Mouse (Mus musculus) limb, embryonic 13.5 days (tissue): Measurements from ENCODE around the gene Phykpl. TPM values are rescaled to one million over a fixed set of nuclear protein-coding genes. Genes with fewer than 3 reads are reported as not detected.
"Not testable (repeated sequence)": the region's sequence is repeated elsewhere in the genome, so short reads cannot be mapped to it uniquely, and the experiment has no call there.

ENCODE experiments used
- ATAC-seq: fragments of 200-750 bp; cut with Nextera tagmentation; 2 replicates; pipeline ENCODE4 v1.8.0; 2017; ENCODE audit warnings: low read depth, moderate number of reproducible peaks, moderate TSS enrichment; ENCODE audit not compliant: low FRiP score
- H3K27ac ChIP-seq: fragments of 300-500 bp; sonication (generic); 2 replicates; pipeline ENCODE4 v1.5.1; 2015; ENCODE audit warnings: inconsistent platforms, mild to moderate bottlenecking, moderate library complexity
- H3K27me3 ChIP-seq: fragments of 300-500 bp; sonication (generic); 2 replicates; pipeline ENCODE4 v1.6.1; 2015; ENCODE audit warnings: mild to moderate bottlenecking, inconsistent platforms
- H3K36me3 ChIP-seq: fragments of 300-500 bp; sonication (generic); 2 replicates; pipeline ENCODE4 v1.6.1; 2015; ENCODE audit warnings: inconsistent platforms, mild to moderate bottlenecking, moderate library complexity
- H3K4me1 ChIP-seq: fragments of 300-500 bp; sonication (generic); 2 replicates; pipeline ENCODE4 v1.6.1; 2015; ENCODE audit warnings: inconsistent platforms
- H3K4me2 ChIP-seq: fragments of 300-500 bp; sonication (generic); replicated peaks from 2 replicates; pipeline ENCODE4 v1.6.1; 2015; ENCODE audit warnings: inconsistent platforms, mild to moderate bottlenecking, moderate library complexity
- H3K4me3 ChIP-seq: fragments of 300-500 bp; sonication (generic); 2 replicates; pipeline ENCODE4 v1.5.1; 2015; ENCODE audit warnings: moderate library complexity, mild to moderate bottlenecking, inconsistent platforms
- H3K9ac ChIP-seq: fragments of 300-500 bp; sonication (generic); 2 replicates; pipeline ENCODE4 v1.6.1; 2015; ENCODE audit warnings: mild to moderate bottlenecking, inconsistent platforms
- H3K9me3 ChIP-seq: fragments of 300-500 bp; sonication (generic); 2 replicates; pipeline ENCODE4 v1.6.1; 2016; ENCODE audit warnings: inconsistent platforms
- WGBS: fragments of 180-500 bp; shearing (Covaris S2); methylation state at CpG from one replicate; pipeline ENCODE4 v1.1.7; 2015; 5-methylcytosine and 5-hydroxymethylcytosine counted together
- polyA plus RNA-seq: library from polyadenylated mRNA; unstranded; fragments of >200 nt; fragmentation: Nextera tagmentation; extraction: Ambion mirVana; gene quantifications from 2 replicates; pipeline ENCODE4 v1.2.1, GENCODE M21; 2015

Phykpl gene
- polyA plus RNA-seq, 1 experiment from 2014 or later, result 17.1 TPM

GRCm38 (mm10) chr11:51620084-51620483 is 35.5 kb downstream of the Phykpl start:
- H3K4me2 ChIP-seq, result peak overlapping the region; percentile 88
- peak overlapping the region; percentile 83 for H3K9ac ChIP-seq
- WGBS, result 2% methylated on average over 11 of the region's 11 CpGs
- peaks cover 37% of the 10 kb centered on the region for H3K36me3 ChIP-seq
- peaks cover 27% of the 10 kb centered on the region for H3K4me1 ChIP-seq
- no peak for ATAC-seq
- H3K4me3 ChIP-seq, result peak overlapping the region; percentile 85
- no peaks in the 10 kb centered on the region for H3K27me3 ChIP-seq
- no peak overlapping the region for H3K27ac ChIP-seq
- no peaks in the 10 kb centered on the region for H3K9me3 ChIP-seq

DNA sequence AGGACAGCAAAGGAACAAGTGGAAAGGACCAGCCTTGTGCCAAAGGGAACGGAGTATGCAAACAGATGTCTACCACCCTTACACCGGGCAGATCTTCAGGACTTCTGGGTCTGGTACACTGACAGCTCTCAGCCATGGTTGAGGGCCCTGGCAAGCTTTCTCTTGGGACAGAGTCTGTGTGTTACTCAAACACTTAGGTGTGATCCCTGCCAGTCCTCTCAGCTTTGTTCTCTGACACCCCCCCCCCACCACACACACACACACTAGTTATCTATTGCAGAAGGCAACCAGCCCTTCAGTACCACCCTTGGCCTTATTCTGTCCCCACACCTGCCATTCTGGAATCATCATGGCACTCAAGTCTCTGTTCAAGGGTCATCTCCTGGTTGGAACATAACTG is 37.2 kb downstream of the Phykpl start:
- no peak overlapping the region for H3K27ac ChIP-seq
- H3K4me3 ChIP-seq, result no peak overlapping the region
- no peak for ATAC-seq
- no peaks in the 10 kb centered on the region for H3K9me3 ChIP-seq
- no peak overlapping the region for H3K9ac ChIP-seq
- no peak overlapping the region; the same call in 1 of the 2 replicates for H3K4me2 ChIP-seq
- peaks cover 52% of the 10 kb centered on the region for H3K36me3 ChIP-seq
- peaks cover 18% of the 10 kb centered on the region for H3K4me1 ChIP-seq
- no peaks in the 10 kb centered on the region for H3K27me3 ChIP-seq
- WGBS, result 100% methylated on average over 2 of the region's 2 CpGs

- Histone ChIP-seq H3K4me2 (no peak overlapping the region), H3K27me3 (no peaks in the 10 kb centered on the region), H3K9ac (no peak overlapping the region), H3K4me1 (peaks cover 18% of the 10 kb centered on the region), H3K9me3 (no peaks in the 10 kb centered on the region), H3K27ac (no peak overlapping the region), H3K36me3 (peaks cover 65% of the 10 kb centered on the region), H3K4me3 (no peak overlapping the region)
- no peak for ATAC-seq
- WGBS, result 81% methylated on average over 7 of the region's 7 CpGs
These were observed 38.5 kb downstream of the Phykpl start for GRCm38 (mm10) chr11:51622971-51623491.

DNA sequence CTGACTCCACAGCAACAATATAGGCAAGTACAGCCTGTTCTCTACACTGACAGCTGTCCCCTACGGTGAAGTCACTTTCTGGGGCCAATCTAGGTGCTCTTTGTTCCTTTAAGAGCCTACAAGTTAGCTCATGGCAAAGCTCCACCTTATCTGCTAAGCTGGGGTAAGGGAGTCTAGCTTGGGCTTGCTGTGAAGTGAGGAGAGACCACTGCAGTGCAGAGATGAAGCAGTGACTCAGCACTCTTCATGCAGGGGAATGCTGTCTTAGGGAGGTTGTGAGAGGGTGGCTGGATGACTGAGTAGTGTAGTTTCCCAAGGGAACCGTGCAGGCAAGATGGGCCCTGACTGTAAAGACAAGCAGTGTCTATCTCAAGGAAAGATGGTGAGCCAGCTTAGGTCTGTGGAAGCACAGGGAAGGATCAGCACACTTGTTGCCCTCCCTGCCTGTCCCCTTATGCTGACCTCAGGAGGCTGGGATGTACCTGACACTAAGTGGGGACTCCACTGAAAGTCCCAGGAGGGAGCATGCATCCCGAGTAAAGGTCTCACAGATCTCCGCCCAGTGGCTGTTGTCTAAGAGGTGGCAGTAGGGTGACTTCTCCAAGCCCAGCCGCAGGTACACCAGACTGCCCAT is 40.7 kb downstream of the Phykpl start:
- Histone ChIP-seq H3K4me1 (peaks cover 14% of the 10 kb centered on the region), H3K27ac (no peak overlapping the region), H3K36me3 (peaks cover 81% of the 10 kb centered on the region), H3K4me3 (no peak overlapping the region), H3K27me3 (no peaks in the 10 kb centered on the region), H3K9ac (no peak overlapping the region), H3K4me2 (no peak overlapping the region), H3K9me3 (no peaks in the 10 kb centered on the region)
- ATAC-seq, result no peak
- WGBS, result 81% methylated on average over 5 of the region's 5 CpGs

DNA sequence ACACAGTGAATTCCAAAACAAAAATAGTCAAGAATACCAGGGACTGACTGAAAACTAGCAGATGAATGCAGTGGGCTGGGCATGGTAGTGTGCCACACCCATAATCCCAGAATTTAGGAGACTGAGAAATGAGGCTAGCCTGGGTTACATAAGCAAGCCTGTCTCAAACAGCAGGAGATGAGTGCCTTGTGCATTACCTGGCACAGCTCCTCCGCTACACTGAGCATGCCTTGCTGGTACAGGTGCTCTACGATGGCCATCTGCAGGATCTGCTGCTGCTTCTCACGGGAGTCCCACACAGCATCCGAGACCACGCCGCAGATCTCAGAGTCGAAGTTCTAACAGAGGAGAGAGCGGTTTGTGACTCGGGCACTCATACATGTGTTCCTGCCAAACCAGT is 42.9 kb downstream of the Phykpl start:
- Histone ChIP-seq H3K4me3 (no peak overlapping the region), H3K4me2 (no peak overlapping the region), H3K9ac (no peak overlapping the region), H3K27ac (no peak overlapping the region), H3K9me3 (no peaks in the 10 kb centered on the region), H3K4me1 (peaks cover 7% of the 10 kb centered on the region; the same call in 1 of the 2 replicates), H3K27me3 (no peaks in the 10 kb centered on the region), H3K36me3 (peaks cover 70% of the 10 kb centered on the region)
- 88% methylated on average over 9 of the region's 9 CpGs for WGBS
- no peak for ATAC-seq

- WGBS, result 88% methylated on average over 8 of the region's 8 CpGs
- Histone ChIP-seq H3K27ac (no peak overlapping the region), H3K36me3 (peaks cover 66% of the 10 kb centered on the region)
These were observed 43.4 kb downstream of the Phykpl start for GRCm38 (mm10) chr11:51627907-51628306.

DNA sequence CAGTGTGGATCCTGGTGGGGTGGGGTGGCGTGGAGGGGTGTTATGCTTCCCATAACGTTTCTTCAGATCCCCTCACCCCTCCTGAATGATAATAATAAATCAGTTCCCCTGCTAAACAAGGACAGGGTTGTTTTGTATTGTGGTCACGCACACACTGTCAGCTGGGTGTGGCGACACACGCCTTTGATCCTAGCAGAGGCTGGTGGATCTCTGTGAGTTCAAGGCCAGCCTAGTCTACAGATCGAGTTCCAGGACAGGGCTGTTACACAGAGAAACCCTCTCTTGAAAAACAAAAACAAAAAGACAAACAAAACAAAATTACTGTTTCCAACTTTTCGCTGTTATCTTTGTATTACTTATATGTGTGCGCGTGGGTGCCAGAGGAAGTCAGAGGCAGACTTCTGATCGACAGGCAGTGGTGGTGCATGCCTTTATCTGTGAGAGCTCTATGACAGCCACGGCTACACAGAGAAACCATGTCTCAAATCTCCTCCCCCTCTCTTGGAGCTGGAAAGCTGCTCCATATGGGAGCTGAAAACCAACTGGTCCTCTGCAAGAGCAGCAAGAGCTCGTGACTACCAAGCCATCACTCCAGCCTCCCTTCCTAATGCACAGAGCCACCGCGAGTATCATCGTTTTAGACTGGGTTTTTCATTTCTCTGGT is 45.2 kb downstream of the Phykpl start:
- WGBS, result 81% methylated on average over 15 of the region's 15 CpGs
- Histone ChIP-seq H3K4me2 (no peak overlapping the region), H3K4me3 (no peak overlapping the region), H3K9ac (no peak overlapping the region), H3K4me1 (peaks cover 15% of the 10 kb centered on the region), H3K36me3 (peaks cover 47% of the 10 kb centered on the region), H3K9me3 (no peaks in the 10 kb centered on the region), H3K27me3 (no peaks in the 10 kb centered on the region), H3K27ac (no peak overlapping the region)
- ATAC-seq, result no peak

More at GRCm38 (mm10) chr11:51627907-51628306, 43.4 kb downstream of the Phykpl start:
- H3K4me3 ChIP-seq, result no peak overlapping the region
- no peak for ATAC-seq
- H3K9me3 ChIP-seq, result no peaks in the 10 kb centered on the region
- H3K4me2 ChIP-seq, result no peak overlapping the region
- H3K27me3 ChIP-seq, result no peaks in the 10 kb centered on the region
- no peak overlapping the region for H3K9ac ChIP-seq
- H3K4me1 ChIP-seq, result peaks cover 9% of the 10 kb centered on the region; the same call in 1 of the 2 replicates

DNA sequence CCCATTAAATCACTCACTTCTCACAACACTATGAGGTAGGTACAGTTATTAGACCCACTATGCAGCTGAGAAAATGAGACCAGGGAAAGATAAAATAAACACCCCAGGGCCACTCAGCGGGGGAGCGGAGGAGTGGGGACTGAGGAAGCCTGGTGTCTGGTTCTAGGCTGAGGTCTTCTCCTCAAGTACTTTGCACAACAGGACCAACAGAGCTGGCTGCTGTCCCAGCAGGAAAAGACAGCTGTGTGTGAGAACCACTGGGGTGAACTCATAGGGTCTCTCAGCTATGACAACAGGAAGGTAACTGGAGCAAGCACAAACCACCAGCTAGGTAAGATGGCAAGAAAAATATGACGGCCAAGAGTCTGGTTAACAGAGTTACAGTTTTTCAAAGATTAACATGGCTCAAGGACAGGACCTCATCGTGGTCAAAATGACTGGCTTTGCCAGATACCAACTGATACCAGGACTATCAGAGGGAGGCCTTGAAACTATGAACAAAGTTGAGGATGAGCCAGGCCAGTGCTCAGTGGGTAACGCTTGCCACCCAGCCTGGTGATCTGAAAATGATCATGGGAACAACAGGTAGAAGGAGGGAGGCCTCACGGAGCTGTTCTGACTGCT is 47.7 kb downstream of the Phykpl start:
- Histone ChIP-seq H3K9ac (no peak overlapping the region), H3K9me3 (no peaks in the 10 kb centered on the region), H3K4me1 (peaks cover 26% of the 10 kb centered on the region), H3K4me3 (no peak overlapping the region), H3K27me3 (no peaks in the 10 kb centered on the region), H3K36me3 (peaks cover 24% of the 10 kb centered on the region), H3K27ac (no peak overlapping the region), H3K4me2 (no peak overlapping the region)
- no peak for ATAC-seq
- WGBS, result 89% methylated on average over 6 of the region's 6 CpGs

DNA sequence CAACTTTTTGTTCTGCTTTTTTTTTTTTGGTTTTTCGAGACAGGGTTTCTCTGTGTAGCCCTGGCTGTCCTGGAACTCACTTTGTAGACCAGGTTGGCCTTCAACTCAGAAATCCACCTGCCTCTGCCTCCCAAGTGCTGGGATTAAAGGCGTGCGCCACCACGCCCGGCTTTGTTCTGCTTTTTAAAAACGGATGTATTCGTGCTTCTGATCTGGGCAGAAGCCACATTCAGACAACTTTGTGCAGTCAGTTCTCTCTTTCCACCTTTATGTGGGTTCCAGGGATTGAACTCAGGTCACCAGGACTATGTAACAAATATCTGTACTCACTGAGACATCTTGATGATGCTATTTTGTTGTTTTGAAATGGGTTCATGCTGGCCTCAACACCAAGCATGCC is 48.6 kb downstream of the Phykpl start:
- Histone ChIP-seq H3K4me1 (peaks cover 35% of the 10 kb centered on the region), H3K36me3 (peaks cover 15% of the 10 kb centered on the region)
- not testable (repeated sequence) for H3K9ac ChIP-seq, H3K4me2 ChIP-seq, H3K4me3 ChIP-seq, H3K27ac ChIP-seq, ATAC-seq, H3K27me3 ChIP-seq, H3K9me3 ChIP-seq
- WGBS, result 96% methylated on average over 7 of the region's 7 CpGs

DNA sequence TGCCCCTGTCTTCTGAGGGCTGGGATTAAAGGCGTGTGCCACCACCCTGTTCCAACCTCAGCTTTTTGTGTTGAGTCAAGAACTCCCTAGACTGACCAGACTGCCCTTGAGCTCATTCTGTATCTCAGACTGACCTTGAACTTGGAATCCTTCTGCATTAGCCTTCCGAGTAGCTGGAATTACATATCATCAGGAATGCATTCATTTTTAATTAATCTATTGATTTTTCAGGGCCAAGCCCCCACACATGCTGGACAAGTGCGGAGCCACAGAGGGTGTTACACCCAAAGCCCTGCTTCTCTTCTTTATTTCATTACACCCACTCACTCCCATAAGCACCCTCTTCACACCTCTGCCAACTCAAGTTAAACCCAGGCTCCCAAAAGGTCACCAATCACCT is 49.2 kb downstream of the Phykpl start:
- 93% methylated on average over 3 of the region's 3 CpGs for WGBS

GRCm38 (mm10) chr11:51635127-51635524 is 50.6 kb downstream of the Phykpl start:
- peak overlapping the region; percentile 74 for H3K27ac ChIP-seq
- H3K9me3 ChIP-seq, result no peaks in the 10 kb centered on the region
- no peaks in the 10 kb centered on the region for H3K27me3 ChIP-seq
- peak overlapping the region; percentile 75 for H3K4me3 ChIP-seq
- H3K4me1 ChIP-seq, result peaks cover 36% of the 10 kb centered on the region
- WGBS, result 21% methylated on average over 6 of the region's 6 CpGs
- H3K4me2 ChIP-seq, result peak overlapping the region; percentile 86
- H3K36me3 ChIP-seq, result no peaks in the 10 kb centered on the region
- peak overlapping the region; percentile 77 for H3K9ac ChIP-seq
- no peak for ATAC-seq

More for the DNA sequence above, 49.2 kb downstream of the Phykpl start:
- Histone ChIP-seq H3K9me3 (no peaks in the 10 kb centered on the region), H3K36me3 (peaks cover 11% of the 10 kb centered on the region), H3K27ac (no peak overlapping the region), H3K4me3 (no peak overlapping the region), H3K4me1 (peaks cover 36% of the 10 kb centered on the region), H3K9ac (no peak overlapping the region), H3K27me3 (no peaks in the 10 kb centered on the region), H3K4me2 (no peak overlapping the region)
- no peak for ATAC-seq
